Mouse (Mus musculus): Measurements from ENCODE around the gene Mtmr3. TPM values are rescaled to one million over a fixed set of nuclear protein-coding genes. Genes with fewer than 3 reads are reported as not detected.

Gene Mtmr3
- total and polyA plus RNA-seq, 3 experiments = 31.7 to 46.3 (median 32.5) TPM

GRCm38 (mm10) chr11:4591811-4592210, 2.9 kb downstream of the Mtmr3 start:
- Histone ChIP-seq H3K36me3 (replicated peaks in 1 of 2; ENCODE audit: control insufficient read depth in 1 of 2, insufficient read depth in 1 of 2, low read length in 1 of 2) (peaks cover 0 to 20% of the 10 kb centered on the region in 2 experiments), H3K4me2 (ENCODE audit: insufficient read depth, low read depth, poor library complexity, severe bottlenecking) (peak overlapping the region; percentile 88), H3K9ac (ENCODE audit: insufficient read depth, low read depth) (no peak overlapping the region; the same call in 1 of the 2 replicates), H3K4me3 (replicated peaks in 1 of 3; ENCODE audit: low read depth in 2 of 3, low read length in 2 of 3, poor library complexity in 1 of 3) (no peak overlapping the region), H3K4me1 (ENCODE audit: control insufficient read depth in 1 of 2, insufficient read depth in 2 of 2) (peaks cover 8 to 43% of the 10 kb centered on the region in 2 experiments), H3K79me2 (replicated peaks; ENCODE audit: control insufficient read depth, extremely low read depth, insufficient read depth, poor library complexity, severe bottlenecking) (peaks cover 61% of the 10 kb centered on the region), H3K9me3 (replicated peaks; ENCODE audit: low read length) (no peaks in the 10 kb centered on the region), H3K27ac (ENCODE audit: insufficient read depth, low read depth) (no peak overlapping the region), H3K27me3 (replicated peaks) (no peaks in the 10 kb centered on the region)
- in situ Hi-C loops (cut with MboI; ENCODE audit: low pct_ligation_motif_present, low pct_unique_long_range_greater_than_20kb, low sequenced_read_pairs) (no loop called here), dilution Hi-C loops (cut with MboI; ENCODE audit: extremely low pct_ligation_motif_present, extremely low pct_unique_long_range_greater_than_20kb, low sequenced_read_pairs) (no loop called here)
- TF ChIP-seq BHLHE40 (IDR thresholded peaks at IDR 0.05; ENCODE audit: low read depth, low read length) (no peak), MAFK (IDR thresholded peaks at IDR 0.05; ENCODE audit: insufficient replicate concordance, low read length) (no peak), JUN (IDR thresholded peaks at IDR 0.05; ENCODE audit: insufficient read depth, low read depth, low read length) (no peak)
- no peak for DNase-seq (ENCODE audit: extremely low read depth)

- Histone ChIP-seq H3K9ac (ENCODE audit: insufficient read depth, low read depth) (no peak overlapping the region), H3K36me3 (replicated peaks in 1 of 2; ENCODE audit: control insufficient read depth in 1 of 2, insufficient read depth in 1 of 2, low read length in 1 of 2) (peaks cover 0 to 15% of the 10 kb centered on the region in 2 experiments), H3K4me3 (replicated peaks in 1 of 3; ENCODE audit: low read depth in 2 of 3, low read length in 2 of 3, poor library complexity in 1 of 3) (no peak overlapping the region), H3K9me3 (replicated peaks; ENCODE audit: low read length) (no peaks in the 10 kb centered on the region), H3K27me3 (replicated peaks) (no peaks in the 10 kb centered on the region), H3K79me2 (replicated peaks; ENCODE audit: control insufficient read depth, extremely low read depth, insufficient read depth, poor library complexity, severe bottlenecking) (peaks cover 36% of the 10 kb centered on the region), H3K4me1 (ENCODE audit: control insufficient read depth in 1 of 2, insufficient read depth in 2 of 2) (peaks cover 3% of the 10 kb centered on the region in 2 experiments; a peak in 1 of 4 replicates), H3K27ac (ENCODE audit: insufficient read depth, low read depth) (no peak overlapping the region), H3K4me2 (ENCODE audit: insufficient read depth, low read depth, poor library complexity, severe bottlenecking) (no peak overlapping the region)
- no peak for DNase-seq (ENCODE audit: extremely low read depth)
- dilution Hi-C loops (cut with MboI; ENCODE audit: extremely low pct_ligation_motif_present, extremely low pct_unique_long_range_greater_than_20kb, low sequenced_read_pairs) = no loop called here
- in situ Hi-C loops (cut with MboI; ENCODE audit: low pct_ligation_motif_present, low pct_unique_long_range_greater_than_20kb, low sequenced_read_pairs) = no loop called here
- TF ChIP-seq USF2 (conservative IDR thresholded peaks at IDR 0.05; ENCODE audit: low read depth, low read length) (no peak), NRF1 (IDR thresholded peaks at IDR 0.05; ENCODE audit: low read depth, low read length) (no peak), GABPA (IDR thresholded peaks at IDR 0.05; ENCODE audit: insufficient replicate concordance, low read depth, low read length) (no peak), MAX (IDR thresholded peaks at IDR 0.05; ENCODE audit: low read length) (no peak), JUND (conservative IDR thresholded peaks at IDR 0.05; ENCODE audit: low read depth, low read length) (no peak), PAX5 (IDR thresholded peaks at IDR 0.05; ENCODE audit: low read length) (no peak), EP300 (IDR thresholded peaks at IDR 0.05; ENCODE audit: low read length) (no peak), KAT2A (IDR thresholded peaks at IDR 0.05; ENCODE audit: insufficient replicate concordance, low read length) (no peak), MEF2A (IDR thresholded peaks at IDR 0.05; ENCODE audit: borderline replicate concordance, low read depth, low read length) (no peak), MXI1 (IDR thresholded peaks at IDR 0.05; ENCODE audit: low read depth, low read length) (no peak), ETS1 (conservative IDR thresholded peaks at IDR 0.05; ENCODE audit: low read depth, low read length) (no peak), USF1 (IDR thresholded peaks at IDR 0.05; ENCODE audit: low read depth, low read length) (no peak), BHLHE40 (IDR thresholded peaks at IDR 0.05; ENCODE audit: low read depth, low read length) (no peak), POLR2A (IDR thresholded peaks at IDR 0.05; ENCODE audit: low read depth, low read length) (no peak), ELF1 (IDR thresholded peaks at IDR 0.05; ENCODE audit: low read depth, low read length) (no peak), MAZ (IDR thresholded peaks at IDR 0.05; ENCODE audit: low read depth, low read length) (no peak), RAD21 (IDR thresholded peaks at IDR 0.05; ENCODE audit: low read depth, low read length) (no peak), POLR2AphosphoS2 (IDR thresholded peaks at IDR 0.05; ENCODE audit: low read depth, low read length) (no peak), NELFE (IDR thresholded peaks at IDR 0.05; ENCODE audit: low read depth, low read length) (no peak)
Observed at GRCm38 (mm10) chr11:4578682-4579081, 16.0 kb downstream of the Mtmr3 start.

All from CH12.LX (cell line).